Mouse (Mus musculus): ENCODE data around the gene Vmn1r166. TPM values are rescaled to one million over a fixed set of nuclear protein-coding genes. Genes with fewer than 3 reads are reported as not detected.
"Not testable (repeated sequence)": the region's sequence is repeated elsewhere in the genome, so short reads cannot be mapped to it uniquely, and the experiment has no call there.

Vmn1r166 gene
- not detected in 2 replicates for polyA plus RNA-seq (2016; fragmentation: Nextera tagmentation; extraction: Ambion mirVana)

GRCm38 (mm10) chr7:23251582-23251981 is at the start of gene Vmn1r166:
Gene Vmn1r166, minus strand, starts transcription at chr7:23251682.
- WGBS, result no CpG with 5 or more reads among the region's 2 CpGs
- H3K9ac ChIP-seq (replicated peaks); ATAC-seq (ENCODE audit: low FRiP score, low read depth); H3K27ac ChIP-seq (replicated peaks); H3K4me1 ChIP-seq; H3K4me3 ChIP-seq; H3K9me3 ChIP-seq; H3K4me2 ChIP-seq (replicated peaks); H3K36me3 ChIP-seq; H3K27me3 ChIP-seq: not testable (repeated sequence)

GRCm38 (mm10) chr7:23300892-23301291 is 49.4 kb upstream of the Vmn1r166 start, which contains the start of gene Nlrp4e:
Gene Nlrp4e, plus strand, starts transcription at chr7:23301192.
- not testable (repeated sequence) for H3K9ac ChIP-seq (replicated peaks); ATAC-seq (ENCODE audit: low FRiP score, low read depth); H3K4me1 ChIP-seq

GRCm38 (mm10) chr7:23278800-23279199 is 27.3 kb upstream of the Vmn1r166 start, which contains the start of gene Gm6902:
Gene Gm6902, minus strand, starts transcription at chr7:23278900.
- not testable (repeated sequence) for H3K27me3 ChIP-seq; H3K4me1 ChIP-seq; H3K9me3 ChIP-seq; ATAC-seq (ENCODE audit: low FRiP score, low read depth); H3K27ac ChIP-seq (replicated peaks); H3K9ac ChIP-seq (replicated peaks); H3K4me2 ChIP-seq (replicated peaks); H3K4me3 ChIP-seq; H3K36me3 ChIP-seq
- WGBS, result no CpG with 5 or more reads among the region's 2 CpGs

More at GRCm38 (mm10) chr7:23300892-23301291, 49.4 kb upstream of the Vmn1r166 start, which contains the start of gene Nlrp4e:
- not testable (repeated sequence) for H3K36me3 ChIP-seq; H3K27me3 ChIP-seq; H3K4me3 ChIP-seq; H3K4me2 ChIP-seq (replicated peaks); H3K27ac ChIP-seq (replicated peaks)
- peaks cover 27% of the 10 kb centered on the region for H3K9me3 ChIP-seq
- WGBS, result 78% methylated on average over 3 of the region's 3 CpGs

GRCm38 (mm10) chr7:23217032-23217431 is 34.5 kb downstream of the Vmn1r166 start, which contains the start of gene Vmn1r165:
Gene Vmn1r165, plus strand, starts transcription at chr7:23217332.
- H3K27ac ChIP-seq (replicated peaks); H3K27me3 ChIP-seq; H3K36me3 ChIP-seq; H3K4me2 ChIP-seq (replicated peaks); H3K9ac ChIP-seq (replicated peaks); ATAC-seq (ENCODE audit: low FRiP score, low read depth); H3K9me3 ChIP-seq; H3K4me3 ChIP-seq; H3K4me1 ChIP-seq: not testable (repeated sequence)
- WGBS, result no CpG with 5 or more reads among the region's 3 CpGs

Other genes with a start within 250 kb of the Vmn1r166 start
- gene Gm4216, start 231.8 kb downstream of the Vmn1r166 start, polyA plus RNA-seq (2016; fragmentation: Nextera tagmentation; extraction: Ambion mirVana), result not detected in 2 replicates
- gene Vmn1r163, start 196.1 kb downstream of the Vmn1r166 start, polyA plus RNA-seq (2016; fragmentation: Nextera tagmentation; extraction: Ambion mirVana), result not detected in 2 replicates
- gene Gm8720, start 184.2 kb downstream of the Vmn1r166 start, polyA plus RNA-seq (2016; fragmentation: Nextera tagmentation; extraction: Ambion mirVana), result not detected in 2 replicates
- not detected in 2 replicates for gene Gm10662, start 107.2 kb downstream of the Vmn1r166 start, polyA plus RNA-seq (2016; fragmentation: Nextera tagmentation; extraction: Ambion mirVana)
- not detected in 2 replicates for gene Vmn1r165, start 34.4 kb downstream of the Vmn1r166 start, polyA plus RNA-seq (2016; fragmentation: Nextera tagmentation; extraction: Ambion mirVana)
- not detected in 2 replicates for gene Gm6902, start 27.2 kb upstream of the Vmn1r166 start, polyA plus RNA-seq (2016; fragmentation: Nextera tagmentation; extraction: Ambion mirVana)
- not detected in 2 replicates for gene Nlrp4e, start 49.5 kb upstream of the Vmn1r166 start, polyA plus RNA-seq (2016; fragmentation: Nextera tagmentation; extraction: Ambion mirVana)
- not detected in 2 replicates for gene Nlrp5, start 134.2 kb upstream of the Vmn1r166 start, polyA plus RNA-seq (2016; fragmentation: Nextera tagmentation; extraction: Ambion mirVana)